Comparison of ENCODE assay signal across 13 mouse cellular contexts in genomic region chr1:139038074-139038473, GRCm38 (mm10).
DNase-seq lines count a peak whose midpoint lies in the region; ATAC-seq and TF ChIP-seq lines count a peak whose summit lies in the region.
"Had no signal": no experiment of that assay in that cellular context is flagged by ENCODE, and none has a peak within 500 bp of the region (broad histone marks: within the 10 kb centered on the region; RNA-seq: fewer than 3 reads in every experiment).

No protein-coding gene starts in this region.

- H3K27me3 ChIP-seq in limb, embryonic 11.5 days (ENCODE audit: control insufficient read depth, insufficient read depth, low read length): no peaks in the 10 kb centered on the region
- H3K27me3 ChIP-seq in limb, embryonic 10.5 days (ENCODE audit: low read depth, poor library complexity, severe bottlenecking): no peaks in the 10 kb centered on the region
- H3K27me3 ChIP-seq in forebrain, embryonic 12.5 days: no peaks in the 10 kb centered on the region
- no peaks in the 10 kb centered on the region for H3K27me3 ChIP-seq in hindbrain, embryonic 14.5 days (ENCODE audit: control insufficient read depth, insufficient read depth, low read length)
- no peaks in the 10 kb centered on the region for H3K27me3 ChIP-seq in midbrain, postnatal 0 days (ENCODE audit: insufficient read depth, low read length)
- H3K27me3 ChIP-seq in kidney, embryonic 15.5 days: no peaks in the 10 kb centered on the region

- H3K36me3 ChIP-seq in limb, embryonic 11.5 days (ENCODE audit: control insufficient read depth, insufficient read depth, low read length): no peaks in the 10 kb centered on the region
- no peaks in the 10 kb centered on the region for H3K36me3 ChIP-seq in limb, embryonic 10.5 days
- H3K36me3 ChIP-seq in forebrain, embryonic 12.5 days (replicated peaks): no peaks in the 10 kb centered on the region
- H3K36me3 ChIP-seq in hindbrain, embryonic 14.5 days (replicated peaks; ENCODE audit: control insufficient read depth, insufficient read depth): no peaks in the 10 kb centered on the region
- H3K36me3 ChIP-seq in midbrain, postnatal 0 days (ENCODE audit: insufficient read depth, low read length): no peaks in the 10 kb centered on the region
- H3K36me3 ChIP-seq in kidney, embryonic 15.5 days: no peaks in the 10 kb centered on the region

- no peak overlapping the region for H3K4me3 ChIP-seq in limb, embryonic 11.5 days (ENCODE audit: low read depth, low read length)
- H3K4me3 ChIP-seq in limb, embryonic 10.5 days: no peak overlapping the region
- H3K4me3 ChIP-seq in forebrain, embryonic 12.5 days (replicated peaks): no peak overlapping the region
- H3K4me3 ChIP-seq in hindbrain, embryonic 14.5 days (replicated peaks; ENCODE audit: low read length): no peak overlapping the region
- no peak overlapping the region for H3K4me3 ChIP-seq in midbrain, postnatal 0 days (ENCODE audit: low read depth, low read length)
- H3K4me3 ChIP-seq in kidney, embryonic 15.5 days (replicated peaks): no peak overlapping the region

- no peak overlapping the region for H3K4me2 ChIP-seq in limb, embryonic 11.5 days (ENCODE audit: low read depth, severe bottlenecking)
- no peak overlapping the region for H3K4me2 ChIP-seq in forebrain, embryonic 12.5 days
- no peak overlapping the region for H3K4me2 ChIP-seq in hindbrain, embryonic 14.5 days (replicated peaks)
- no peak overlapping the region for H3K4me2 ChIP-seq in midbrain, postnatal 0 days (ENCODE audit: low read depth, low read length, poor library complexity, severe bottlenecking)
- no peak overlapping the region for H3K4me2 ChIP-seq in kidney, embryonic 15.5 days

- 0 out of 2 replicates have a peak, but pooled peaks have one; percentile 3 for ATAC-seq in limb, embryonic 11.5 days (ENCODE audit: insufficient number of reproducible peaks, low FRiP score, low TSS enrichment, low read depth)
- peak; percentile 88 for ATAC-seq in forebrain, embryonic 12.5 days (ENCODE audit: low FRiP score)
- peak; percentile 78; the same call in 1 of the 2 replicates for ATAC-seq in hindbrain, embryonic 14.5 days (ENCODE audit: low FRiP score)
- ATAC-seq in midbrain, postnatal 0 days (ENCODE audit: low FRiP score): peak; percentile 60
- no peak for ATAC-seq in kidney, embryonic 15.5 days (replicated peaks; ENCODE audit: low FRiP score)
- ATAC-seq: liver, postnatal 0 days had no signal

- TF ChIP-seq CTCF in midbrain, postnatal 0 days (IDR thresholded peaks at IDR 0.05): no peak

- no peaks in the 10 kb centered on the region for H3K9me3 ChIP-seq in limb, embryonic 11.5 days (ENCODE audit: control insufficient read depth, low read length)
- no peaks in the 10 kb centered on the region for H3K9me3 ChIP-seq in limb, embryonic 10.5 days (replicated peaks)
- H3K9me3 ChIP-seq in forebrain, embryonic 12.5 days: no peaks in the 10 kb centered on the region
- no peaks in the 10 kb centered on the region for H3K9me3 ChIP-seq in hindbrain, embryonic 14.5 days (ENCODE audit: control insufficient read depth, low read length)
- no peaks in the 10 kb centered on the region for H3K9me3 ChIP-seq in midbrain, postnatal 0 days (ENCODE audit: low read length)
- no peaks in the 10 kb centered on the region for H3K9me3 ChIP-seq in kidney, embryonic 15.5 days (replicated peaks)

- no peaks in the 10 kb centered on the region for H3K4me1 ChIP-seq in limb, embryonic 11.5 days (ENCODE audit: control insufficient read depth, insufficient read depth, low read length)
- H3K4me1 ChIP-seq in limb, embryonic 10.5 days: peaks cover 20% of the 10 kb centered on the region
- H3K4me1 ChIP-seq in forebrain, embryonic 12.5 days: peaks cover 19% of the 10 kb centered on the region
- H3K4me1 ChIP-seq in hindbrain, embryonic 14.5 days (replicated peaks; ENCODE audit: control insufficient read depth, insufficient read depth, low read length): peaks cover 3% of the 10 kb centered on the region
- peaks cover 2% of the 10 kb centered on the region; the same call in 1 of the 2 replicates for H3K4me1 ChIP-seq in midbrain, postnatal 0 days (ENCODE audit: insufficient read depth, low read length)
- H3K4me1 ChIP-seq in kidney, embryonic 15.5 days: no peaks in the 10 kb centered on the region

- H3K27ac ChIP-seq in limb, embryonic 11.5 days (replicated peaks; ENCODE audit: low read depth, low read length): no peak overlapping the region
- H3K27ac ChIP-seq in limb, embryonic 10.5 days: no peak overlapping the region
- H3K27ac ChIP-seq in forebrain, embryonic 12.5 days: no peak overlapping the region
- H3K27ac ChIP-seq in hindbrain, embryonic 14.5 days: no peak overlapping the region
- H3K27ac ChIP-seq in midbrain, postnatal 0 days (ENCODE audit: low read depth, low read length): 0 out of 2 replicates have a peak overlapping the region, but pooled peaks have one; percentile 6
- H3K27ac ChIP-seq in kidney, embryonic 15.5 days: no peak overlapping the region

- WGBS in limb, embryonic 11.5 days: 43% methylated on average over 4 of the region's 4 CpGs
- WGBS in limb, embryonic 10.5 days: 57% methylated on average over 4 of the region's 4 CpGs
- WGBS in forebrain, embryonic 12.5 days: 21% methylated on average over 4 of the region's 4 CpGs
- WGBS in hindbrain, embryonic 14.5 days: 29% methylated on average over 4 of the region's 4 CpGs
- WGBS in midbrain, postnatal 0 days: 23% methylated on average over 4 of the region's 4 CpGs
- WGBS in kidney, embryonic 15.5 days: 61% methylated on average over 4 of the region's 4 CpGs

- no peak overlapping the region for H3K9ac ChIP-seq in limb, embryonic 11.5 days (ENCODE audit: low read length)
- no peak overlapping the region for H3K9ac ChIP-seq in forebrain, embryonic 12.5 days
- H3K9ac ChIP-seq in hindbrain, embryonic 14.5 days: no peak overlapping the region
- no peak overlapping the region for H3K9ac ChIP-seq in midbrain, postnatal 0 days (replicated peaks; ENCODE audit: low read length, poor library complexity, severe bottlenecking)
- H3K9ac ChIP-seq in kidney, embryonic 15.5 days: no peak overlapping the region
- H3K9ac ChIP-seq: liver, postnatal 0 days had no signal

- DNase-seq in limb, embryonic 11.5 days (ENCODE audit: low spot score): no peak
- no peak for DNase-seq in limb, embryonic 10.5 days (ENCODE audit: low spot score)
- no peak for DNase-seq in hindbrain, embryonic 14.5 days (ENCODE audit: low spot score)
- DNase-seq in midbrain, postnatal 0 days (ENCODE audit: low spot score): no peak
- DNase-seq in adrenal gland, adult (ENCODE audit: inconsistent age in 2 of 2, low spot score in 1 of 2): no peak
- DNase-seq: adrenal gland, adult 2 months; cerebellum, adult 2 months; heart, postnatal 10 days; liver, postnatal 0 days; lung, postnatal 4 days; thymus, adult 18-20 months had no signal
